In the genomic region with DNA sequence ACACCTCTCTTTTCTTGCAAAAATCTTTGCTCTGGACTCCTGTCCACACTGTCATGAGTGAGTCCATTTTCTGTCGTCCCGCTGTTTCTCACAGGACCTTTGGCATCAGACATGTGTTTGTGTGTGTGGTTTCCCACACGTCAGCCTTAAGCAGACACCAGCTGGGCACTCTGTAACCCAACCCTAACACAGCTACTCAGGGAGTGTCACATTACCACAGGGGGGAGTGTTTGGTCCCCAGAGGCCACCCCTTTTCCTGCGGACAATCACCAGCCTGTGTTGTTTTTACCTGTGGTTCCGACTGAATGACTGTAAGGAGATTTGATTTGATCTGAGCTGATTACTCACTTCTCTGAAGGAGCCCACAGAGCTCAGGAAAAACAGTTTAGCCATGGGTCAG, we compare ENCODE assay signal across 12 mouse cellular contexts. TPM values are rescaled to one million over a fixed set of nuclear protein-coding genes. Genes with fewer than 3 reads are reported as not detected.
A peak's percentile ranks its signal among the peaks of the same experiment; 100 is the strongest.
DNase-seq lines count a peak whose midpoint lies in the region; ATAC-seq lines count a peak whose summit lies in the region.
"Had no signal": no experiment of that assay in that cellular context is flagged by ENCODE, and none has a peak within 500 bp of the region (broad histone marks: within the 10 kb centered on the region; RNA-seq: fewer than 3 reads in every experiment).

No protein-coding gene starts in this region.

- H3K27ac ChIP-seq in embryonic facial prominence, embryonic 10.5 days (replicated peaks), result peak overlapping the region; percentile 65; the same call in 1 of the 2 replicates
- no peak overlapping the region for H3K27ac ChIP-seq in stomach, embryonic 15.5 days
- H3K27ac ChIP-seq in forebrain, embryonic 12.5 days, result no peak overlapping the region
- H3K27ac ChIP-seq: liver, embryonic 14.5 days had no signal

- no peak overlapping the region for H3K9ac ChIP-seq in stomach, embryonic 15.5 days
- H3K9ac ChIP-seq in forebrain, embryonic 12.5 days, result no peak overlapping the region
- H3K9ac ChIP-seq: liver, embryonic 14.5 days had no signal

- ATAC-seq in stomach, embryonic 15.5 days (ENCODE audit: insufficient read depth, low FRiP score, low read depth), result 0 out of 2 replicates have a peak, but pooled peaks have one; percentile 56
- no peak for ATAC-seq in megakaryocyte progenitor cell, adult 5-6 weeks (replicated peaks; ENCODE audit: poor library complexity)
- ATAC-seq in megakaryocyte-erythroid progenitor cell, adult 5-6 weeks (replicated peaks; ENCODE audit: low FRiP score, low TSS enrichment, poor library complexity, severe bottlenecking), result no peak
- ATAC-seq in forebrain, embryonic 12.5 days (ENCODE audit: low FRiP score), result no peak

- no peak overlapping the region for H3K4me3 ChIP-seq in embryonic facial prominence, embryonic 10.5 days
- no peak overlapping the region for H3K4me3 ChIP-seq in stomach, embryonic 15.5 days (replicated peaks)
- no peak overlapping the region for H3K4me3 ChIP-seq in forebrain, embryonic 12.5 days (replicated peaks)

- H3K4me1 ChIP-seq in embryonic facial prominence, embryonic 10.5 days, result peaks cover 64% of the 10 kb centered on the region
- no peaks in the 10 kb centered on the region; the same call in 1 of the 2 replicates for H3K4me1 ChIP-seq in stomach, embryonic 15.5 days
- H3K4me1 ChIP-seq in forebrain, embryonic 12.5 days, result peaks cover 30% of the 10 kb centered on the region

- WGBS in embryonic facial prominence, embryonic 10.5 days, result 9% methylated on average over 5 of the region's 5 CpGs
- 17% methylated on average over 5 of the region's 5 CpGs for WGBS in stomach, embryonic 15.5 days
- 25% methylated on average over 5 of the region's 5 CpGs for WGBS in forebrain, embryonic 12.5 days

- no peak overlapping the region for H3K4me2 ChIP-seq in stomach, embryonic 15.5 days
- no peak overlapping the region for H3K4me2 ChIP-seq in forebrain, embryonic 12.5 days

- H3K27me3 ChIP-seq in embryonic facial prominence, embryonic 10.5 days (replicated peaks; ENCODE audit: low read depth, poor library complexity, severe bottlenecking), result peaks cover 31% of the 10 kb centered on the region
- no peaks in the 10 kb centered on the region for H3K27me3 ChIP-seq in stomach, embryonic 15.5 days (replicated peaks)
- peaks cover 31% of the 10 kb centered on the region for H3K27me3 ChIP-seq in forebrain, embryonic 12.5 days

- DNase-seq in spleen, adult 18-20 months, result peak; percentile 8 to 33
- no peak for DNase-seq in spleen, postnatal 10 days (ENCODE audit: low spot score in 2 of 2)
- DNase-seq in embryonic facial prominence, embryonic 10.5 days (ENCODE audit: low spot score), result peak; percentile 67
- peak; percentile 30 to 54 for DNase-seq in kidney, postnatal 4 days
- DNase-seq: cerebellum, postnatal 36 days; gastrocnemius, postnatal 14 days; heart, postnatal 14 days had no signal

- H3K9me3 ChIP-seq in embryonic facial prominence, embryonic 10.5 days, result peaks cover 4% of the 10 kb centered on the region; the same call in 1 of the 2 replicates
- H3K9me3 ChIP-seq in stomach, embryonic 15.5 days, result no peaks in the 10 kb centered on the region
- H3K9me3 ChIP-seq in forebrain, embryonic 12.5 days, result no peaks in the 10 kb centered on the region

- no peaks in the 10 kb centered on the region for H3K36me3 ChIP-seq in embryonic facial prominence, embryonic 10.5 days (replicated peaks)
- H3K36me3 ChIP-seq in stomach, embryonic 15.5 days, result no peaks in the 10 kb centered on the region
- no peaks in the 10 kb centered on the region for H3K36me3 ChIP-seq in forebrain, embryonic 12.5 days (replicated peaks)

RNA-seq across cellular contexts. Expression of a gene that starts 39.3 kb away (rescaled TPM):
- polyA plus RNA-seq in embryonic facial prominence, embryonic 10.5 days (2016; fragmentation: Nextera tagmentation; extraction: Ambion mirVana), result 2.6 and 3.2 TPM in 2 replicates
- polyA plus RNA-seq in stomach, embryonic 15.5 days (2015; fragmentation: Nextera tagmentation; extraction: Ambion mirVana), result 4.2 and 4.5 TPM in 2 replicates
- total RNA-seq in megakaryocyte progenitor cell, adult 5-6 weeks (2015), result 0.10 TPM in 1 of 2 replicates, not detected in the other
- not detected in 2 replicates for total RNA-seq in megakaryocyte progenitor cell, adult 5-6 weeks (2017)
- total RNA-seq in megakaryocyte-erythroid progenitor cell, adult 5-6 weeks (2014; fragmentation: Nextera tagmentation), result not detected in 2 replicates
- not detected in 2 replicates for total RNA-seq in megakaryocyte-erythroid progenitor cell, adult 5-6 weeks (2017)
- polyA plus RNA-seq in forebrain, embryonic 12.5 days (2016; fragmentation: Nextera tagmentation; extraction: Ambion mirVana), result 2.6 and 2.8 TPM in 2 replicates

Comparison
In these comparisons a context has a peak if more than half of its experiments do, and no peak if none do; other contexts are left out.
1. DNase-seq: peak in spleen, adult 18-20 months (2 of 2), embryonic facial prominence, embryonic 10.5 days (single experiment) and kidney, postnatal 4 days (2 of 2); none in spleen, postnatal 10 days (0 of 2).